Mouse (Mus musculus) heart, postnatal 0 days (tissue): ENCODE results near the gene Slc52a3.

Source experiments
- CTCF ChIP-seq: IDR thresholded peaks from 2 replicates; pipeline ENCODE4 v1.5.1; 2016; ENCODE audit warnings: antibody characterized with exemption, control low read depth, low read depth
- EP300 ChIP-seq: IDR thresholded peaks from 2 replicates; pipeline ENCODE4 v1.6.1; 2016; ENCODE audit warnings: antibody characterized with exemption, low read depth

DNA sequence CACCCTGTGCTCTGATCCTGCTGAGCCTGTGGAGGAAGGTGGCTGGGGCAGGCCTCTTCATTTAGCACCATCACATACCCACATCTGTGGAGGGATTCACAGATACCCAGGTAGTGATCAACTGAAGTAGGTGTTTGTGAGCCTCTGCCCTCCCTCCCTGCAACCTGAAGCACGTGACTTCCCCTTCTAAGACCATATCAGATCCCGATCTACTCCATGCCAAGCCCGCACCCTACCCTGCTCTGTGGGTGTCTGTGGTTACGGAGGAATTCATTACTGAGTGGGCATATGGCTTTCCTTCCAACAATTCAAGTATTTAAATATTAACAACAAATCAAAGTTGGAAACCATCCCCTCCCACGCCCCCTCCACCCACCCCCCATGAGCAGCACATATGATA lies 33.0 kb upstream of the Slc52a3 start:
- no peak for TF ChIP-seq CTCF
- TF ChIP-seq EP300, result no peak
